Comparison of ENCODE assay signal across 8 mouse cellular contexts in the genomic region with DNA sequence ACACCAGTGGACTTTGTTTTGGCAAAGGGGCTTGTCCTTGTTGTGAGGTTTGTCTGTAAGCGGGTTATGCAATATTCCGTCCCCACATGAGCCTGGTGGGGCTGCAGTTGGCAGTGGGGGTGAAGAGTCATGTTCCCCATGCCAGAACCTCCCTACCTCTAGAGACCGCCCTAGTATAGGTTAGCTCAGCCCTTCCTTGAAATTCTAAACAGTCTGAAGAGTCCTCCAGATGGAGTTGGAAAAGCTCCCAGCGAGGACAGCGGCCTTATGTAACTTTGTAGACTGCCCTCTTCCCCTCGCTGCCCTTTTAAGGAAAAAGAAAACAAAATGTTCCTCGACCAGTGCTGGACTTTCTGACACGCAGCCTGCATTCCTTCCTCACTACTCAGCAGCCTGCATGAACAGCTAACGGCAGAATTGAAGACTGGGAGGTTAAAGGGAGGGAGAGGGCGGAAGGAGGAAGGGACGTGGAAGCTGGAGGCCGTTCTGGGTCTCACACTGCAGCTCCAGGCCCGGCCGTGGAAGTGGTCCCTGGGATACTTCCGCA. TPM values are rescaled to one million over a fixed set of nuclear protein-coding genes. Genes with fewer than 3 reads are reported as not detected.
DNase-seq lines count a peak whose midpoint lies in the region; ATAC-seq and TF ChIP-seq lines count a peak whose summit lies in the region.

No protein-coding gene starts in this region.

- no peak overlapping the region for H3K4me2 ChIP-seq in hindbrain, embryonic 15.5 days
- H3K4me2 ChIP-seq in liver, postnatal 0 days (ENCODE audit: low read depth, low read length) = 0 out of 2 replicates have a peak overlapping the region, but pooled peaks have one; percentile 10
- peak overlapping the region; percentile 25; the same call in 1 of the 2 replicates for H3K4me2 ChIP-seq in stomach, embryonic 16.5 days (ENCODE audit: low read depth, low read length)

- H3K9ac ChIP-seq in hindbrain, embryonic 15.5 days = no peak overlapping the region
- peak overlapping the region; percentile 6; the same call in 1 of the 2 replicates for H3K9ac ChIP-seq in liver, postnatal 0 days (replicated peaks)
- H3K9ac ChIP-seq in stomach, embryonic 16.5 days (ENCODE audit: low read length) = peak overlapping the region; percentile 60

- H3K27me3 ChIP-seq in hindbrain, embryonic 15.5 days = no peaks in the 10 kb centered on the region
- H3K27me3 ChIP-seq in liver, postnatal 0 days (ENCODE audit: insufficient read depth, low read length) = no peaks in the 10 kb centered on the region
- no peaks in the 10 kb centered on the region for H3K27me3 ChIP-seq in stomach, embryonic 16.5 days (ENCODE audit: control insufficient read depth, insufficient read depth, low read length)

- no peak for ATAC-seq in hindbrain, embryonic 15.5 days (ENCODE audit: low FRiP score, low read depth)
- ATAC-seq in liver, postnatal 0 days = peak; percentile 72
- ATAC-seq in stomach, embryonic 16.5 days (ENCODE audit: insufficient read depth, low FRiP score) = peak; percentile 89

- no peaks in the 10 kb centered on the region for H3K36me3 ChIP-seq in hindbrain, embryonic 15.5 days
- no peaks in the 10 kb centered on the region for H3K36me3 ChIP-seq in liver, postnatal 0 days (replicated peaks; ENCODE audit: insufficient read depth, low read length)
- no peaks in the 10 kb centered on the region for H3K36me3 ChIP-seq in stomach, embryonic 16.5 days (ENCODE audit: control insufficient read depth, insufficient read depth, low read length)

- H3K4me3 ChIP-seq in hindbrain, embryonic 15.5 days = no peak overlapping the region
- no peak overlapping the region for H3K4me3 ChIP-seq in liver, postnatal 0 days (ENCODE audit: low read depth, low read length)
- H3K4me3 ChIP-seq in stomach, embryonic 16.5 days (replicated peaks; ENCODE audit: low read length) = no peak overlapping the region

- H3K4me1 ChIP-seq in hindbrain, embryonic 15.5 days (replicated peaks) = peaks cover 18% of the 10 kb centered on the region
- peaks cover 36% of the 10 kb centered on the region for H3K4me1 ChIP-seq in liver, postnatal 0 days (ENCODE audit: insufficient read depth)
- H3K4me1 ChIP-seq in stomach, embryonic 16.5 days (ENCODE audit: control insufficient read depth, insufficient read depth, low read length) = peaks cover 35% of the 10 kb centered on the region

- no peaks in the 10 kb centered on the region for H3K9me3 ChIP-seq in hindbrain, embryonic 15.5 days
- H3K9me3 ChIP-seq in liver, postnatal 0 days (ENCODE audit: low read length) = no peaks in the 10 kb centered on the region
- H3K9me3 ChIP-seq in stomach, embryonic 16.5 days (replicated peaks; ENCODE audit: control insufficient read depth, low read length) = no peaks in the 10 kb centered on the region

- H3K27ac ChIP-seq in hindbrain, embryonic 15.5 days (replicated peaks) = peak overlapping the region; percentile 0; the same call in 1 of the 2 replicates
- peak overlapping the region; percentile 70 for H3K27ac ChIP-seq in liver, postnatal 0 days (ENCODE audit: low read depth)
- peak overlapping the region; percentile 99 for H3K27ac ChIP-seq in stomach, embryonic 16.5 days (ENCODE audit: low read length)

- peak; percentile 81 for TF ChIP-seq EP300 in liver, postnatal 0 days (IDR thresholded peaks at IDR 0.05; ENCODE audit: low read depth)

- DNase-seq in 3134 (ENCODE audit: extremely low read depth, insufficient read length, low spot score) = peak; percentile 88
- DNase-seq in adrenal gland, adult 2 months = peak; percentile 87
- peak; percentile 96 for DNase-seq in fibroblast of lung, adult 2 months (ENCODE audit: low read depth)
- peak; percentile 49 for DNase-seq in liver, postnatal 0 days
- DNase-seq in thymus, postnatal 25 days = no peak
- no peak for DNase-seq in B cell, adult 2 months

- 75% methylated on average over 15 of the region's 15 CpGs for WGBS in hindbrain, embryonic 15.5 days
- WGBS in liver, postnatal 0 days (ENCODE audit: insufficient replicate concordance) = 29% methylated on average over 15 of the region's 15 CpGs
- 14% methylated on average over 15 of the region's 15 CpGs for WGBS in stomach, embryonic 16.5 days

- TF ChIP-seq CTCF in liver, postnatal 0 days (IDR thresholded peaks at IDR 0.05; ENCODE audit: low read depth) = no peak

RNA-seq across cellular contexts. Expression of gene Rusc2, which starts 12.6 kb away (rescaled TPM):
- total RNA-seq in adrenal gland, adult 2 months (2021) = 10 to 100 TPM; 38.0 to 44.3 TPM
- polyA plus RNA-seq in adrenal gland, adult 2 months (2012; rRNA removed) = 37.9 and 49.6 TPM in 2 replicates
- 88.8 and 99.5 TPM in 2 replicates for polyA plus RNA-seq in hindbrain, embryonic 15.5 days (2015; fragmentation: Nextera tagmentation; extraction: Ambion mirVana)
- polyA plus RNA-seq in liver, postnatal 0 days (2015; fragmentation: Nextera tagmentation; extraction: Ambion mirVana) = 1.9 and 2.1 TPM in 2 replicates
- 10.4 and 15.1 TPM in 2 replicates for polyA plus RNA-seq in stomach, embryonic 16.5 days (2015; fragmentation: Nextera tagmentation; extraction: Ambion mirVana)

RNA-seq across cellular contexts. Expression of gene Fam166b, which starts 34.5 kb away (rescaled TPM):
- not detected for total RNA-seq in adrenal gland, adult 2 months (2021)
- polyA plus RNA-seq in adrenal gland, adult 2 months (2012; rRNA removed) = 0.52 TPM in 1 of 2 replicates, not detected in the other
- 0.79 and 1.5 TPM in 2 replicates for polyA plus RNA-seq in hindbrain, embryonic 15.5 days (2015; fragmentation: Nextera tagmentation; extraction: Ambion mirVana)
- polyA plus RNA-seq in liver, postnatal 0 days (2015; fragmentation: Nextera tagmentation; extraction: Ambion mirVana) = 0.14 TPM in 1 of 2 replicates, not detected in the other
- polyA plus RNA-seq in stomach, embryonic 16.5 days (2015; fragmentation: Nextera tagmentation; extraction: Ambion mirVana) = not detected in 2 replicates

RNA-seq across cellular contexts. Expression of gene Tesk1, which starts 47.3 kb away (rescaled TPM):
- total RNA-seq in adrenal gland, adult 2 months (2021) = 10 to 100 TPM; 60.1 to 73.3 TPM
- 124 and 142 TPM in 2 replicates for polyA plus RNA-seq in adrenal gland, adult 2 months (2012; rRNA removed)
- 16.2 and 16.8 TPM in 2 replicates for polyA plus RNA-seq in hindbrain, embryonic 15.5 days (2015; fragmentation: Nextera tagmentation; extraction: Ambion mirVana)
- polyA plus RNA-seq in liver, postnatal 0 days (2015; fragmentation: Nextera tagmentation; extraction: Ambion mirVana) = 1.2 TPM in 2 replicates
- polyA plus RNA-seq in stomach, embryonic 16.5 days (2015; fragmentation: Nextera tagmentation; extraction: Ambion mirVana) = 1.7 TPM in 2 replicates

Comparison
In these comparisons a context has a peak if more than half of its experiments do, and no peak if none do; other contexts are left out.
1. DNase-seq: peak in 3134 (single experiment), adrenal gland, adult 2 months (single experiment), fibroblast of lung, adult 2 months (single experiment) and liver, postnatal 0 days (single experiment); none in thymus, postnatal 25 days (single experiment) and B cell, adult 2 months (0 of 2).
2. H3K27ac ChIP-seq: peak in every context shown above with its lines; median percentile 99 in stomach, embryonic 16.5 days; 70 in liver, postnatal 0 days; 0 in hindbrain, embryonic 15.5 days.